ENCODE assay signal across 8 mouse cellular contexts in genomic region chr1:62703158-62704116, GRCm38 (mm10). TPM values are rescaled to one million over a fixed set of nuclear protein-coding genes. Genes with fewer than 3 reads are reported as not detected.
DNase-seq lines count a peak whose midpoint lies in the region; ATAC-seq and TF ChIP-seq lines count a peak whose summit lies in the region.

Nrp2 (plus strand) TSS chr1:62703285.

- peak; percentile 78 for TF ChIP-seq POLR2A in heart, adult 2 months (IDR thresholded peaks at IDR 0.05; ENCODE audit: insufficient read depth, low read depth, low read length)
- 0 out of 2 replicates have a peak, but pooled peaks have one; percentile 36 for TF ChIP-seq POLR2A in limb, embryonic 14.5 days (IDR thresholded peaks at IDR 0.05; ENCODE audit: borderline replicate concordance, extremely low read depth, insufficient read depth, insufficient read length)

- H3K9ac ChIP-seq in embryonic facial prominence, embryonic 12.5 days = peak within 1 kb of the TSS; percentile 79
- peak within 1 kb of the TSS; percentile 92 for H3K9ac ChIP-seq in heart, adult 2 months (ENCODE audit: low read depth, low read length)
- peak within 1 kb of the TSS; percentile 73 for H3K9ac ChIP-seq in limb, embryonic 14.5 days (ENCODE audit: low read depth, low read length, severe bottlenecking)
- peak within 1 kb of the TSS; percentile 76 for H3K9ac ChIP-seq in midbrain, embryonic 14.5 days (replicated peaks; ENCODE audit: low read length)

- no peak for TF ChIP-seq CTCF in heart, adult 2 months (IDR thresholded peaks at IDR 0.05)

- no peak for ATAC-seq in erythroblast, adult 5-6 weeks (replicated peaks; ENCODE audit: low FRiP score, poor library complexity, severe bottlenecking)
- peak; percentile 77 for ATAC-seq in embryonic facial prominence, embryonic 12.5 days (ENCODE audit: insufficient number of reproducible peaks, insufficient read depth, low FRiP score, low TSS enrichment)
- ATAC-seq in limb, embryonic 14.5 days (ENCODE audit: low FRiP score, low read depth) = peak; percentile 80
- peak; percentile 79 for ATAC-seq in midbrain, embryonic 14.5 days (ENCODE audit: low FRiP score, low TSS enrichment)

- WGBS in embryonic facial prominence, embryonic 12.5 days = under 1% methylated on average over 70 of the region's 76 CpGs
- WGBS in heart, adult 2 months = under 1% methylated on average over 76 of the region's 76 CpGs
- WGBS in limb, embryonic 14.5 days = under 1% methylated on average over 52 of the region's 76 CpGs
- WGBS in midbrain, embryonic 14.5 days = under 1% methylated on average over 76 of the region's 76 CpGs

- TF ChIP-seq EP300 in heart, adult 2 months (IDR thresholded peaks at IDR 0.05; ENCODE audit: insufficient read depth, low read depth, low read length) = no peak

- no peaks in the 10 kb centered on the region for H3K36me3 ChIP-seq in erythroblast, embryonic 14.5 days (ENCODE audit: control insufficient read depth)
- H3K36me3 ChIP-seq in embryonic facial prominence, embryonic 12.5 days = no peaks in the 10 kb centered on the region
- no peaks in the 10 kb centered on the region for H3K36me3 ChIP-seq in heart, adult 2 months (ENCODE audit: control insufficient read depth, insufficient read depth, low read length)
- no peaks in the 10 kb centered on the region for H3K36me3 ChIP-seq in limb, embryonic 14.5 days (ENCODE audit: control insufficient read depth, insufficient read depth, low read length)
- H3K36me3 ChIP-seq in midbrain, embryonic 14.5 days (ENCODE audit: control insufficient read depth, insufficient read depth, low read length) = no peaks in the 10 kb centered on the region

- no peaks in the 10 kb centered on the region for H3K79me2 ChIP-seq in heart, adult 2 months (replicated peaks; ENCODE audit: control insufficient read depth, insufficient read depth, low read length)

- H3K4me3 ChIP-seq in erythroblast, embryonic 14.5 days (replicated peaks) = peak within 1 kb of the TSS; percentile 25
- H3K4me3 ChIP-seq in embryonic facial prominence, embryonic 12.5 days = peak within 1 kb of the TSS; percentile 70
- peak within 1 kb of the TSS; percentile 83 for H3K4me3 ChIP-seq in heart, adult 2 months
- peak within 1 kb of the TSS; percentile 69 for H3K4me3 ChIP-seq in limb, embryonic 14.5 days (replicated peaks; ENCODE audit: low read length)
- H3K4me3 ChIP-seq in midbrain, embryonic 14.5 days (replicated peaks; ENCODE audit: low read depth, low read length) = peak within 1 kb of the TSS; percentile 66

- no peaks in the 10 kb centered on the region for H3K4me1 ChIP-seq in erythroblast, embryonic 14.5 days (ENCODE audit: control insufficient read depth)
- H3K4me1 ChIP-seq in embryonic facial prominence, embryonic 12.5 days = peaks cover 24% of the 10 kb centered on the region
- H3K4me1 ChIP-seq in heart, adult 2 months (ENCODE audit: control insufficient read depth, insufficient read depth, low read length) = peaks cover 3% of the 10 kb centered on the region; the same call in 1 of the 2 replicates
- peaks cover 33% of the 10 kb centered on the region for H3K4me1 ChIP-seq in limb, embryonic 14.5 days (ENCODE audit: control insufficient read depth, insufficient read depth, low read length)
- H3K4me1 ChIP-seq in midbrain, embryonic 14.5 days (ENCODE audit: control insufficient read depth, insufficient read depth, low read length) = peaks cover 25% of the 10 kb centered on the region

- peaks cover 78% of the 10 kb centered on the region for H3K27me3 ChIP-seq in erythroblast, embryonic 14.5 days (ENCODE audit: control insufficient read depth)
- H3K27me3 ChIP-seq in embryonic facial prominence, embryonic 12.5 days = 0 out of 2 replicates have a peak, but pooled peaks cover 4% of the 10 kb centered on the region
- no peaks in the 10 kb centered on the region for H3K27me3 ChIP-seq in heart, adult 2 months (ENCODE audit: control insufficient read depth, insufficient read depth, low read length)
- peaks cover 16% of the 10 kb centered on the region; the same call in 1 of the 2 replicates for H3K27me3 ChIP-seq in limb, embryonic 14.5 days (ENCODE audit: control insufficient read depth, insufficient read depth, low read length)
- H3K27me3 ChIP-seq in midbrain, embryonic 14.5 days (ENCODE audit: control insufficient read depth, insufficient read depth, low read length) = peaks cover 16% of the 10 kb centered on the region

- DNase-seq in heart, adult 2 months = peak; percentile 90 to 93
- DNase-seq in kidney, adult 18-20 months = peak; percentile 84
- DNase-seq in limb, embryonic 14.5 days (ENCODE audit: low spot score) = peak; percentile 87
- DNase-seq in midbrain, embryonic 14.5 days = peak; percentile 92
- DNase-seq in spleen, adult 12 weeks (ENCODE audit: low spot score) = peak; percentile 7

- peak within 1 kb of the TSS; percentile 95 for H3K4me2 ChIP-seq in embryonic facial prominence, embryonic 12.5 days (replicated peaks)
- peak within 1 kb of the TSS; percentile 98 for H3K4me2 ChIP-seq in limb, embryonic 14.5 days (replicated peaks; ENCODE audit: low read depth, low read length, severe bottlenecking)
- peak within 1 kb of the TSS; percentile 99 for H3K4me2 ChIP-seq in midbrain, embryonic 14.5 days (ENCODE audit: low read length)

- H3K27ac ChIP-seq in embryonic facial prominence, embryonic 12.5 days = peak within 1 kb of the TSS; percentile 70
- H3K27ac ChIP-seq in heart, adult 2 months = peak within 1 kb of the TSS; percentile 91
- H3K27ac ChIP-seq in limb, embryonic 14.5 days (replicated peaks; ENCODE audit: low read depth, low read length) = peak within 1 kb of the TSS; percentile 77
- H3K27ac ChIP-seq in midbrain, embryonic 14.5 days (replicated peaks; ENCODE audit: low read depth, low read length) = peak within 1 kb of the TSS; percentile 87

- H3K9me3 ChIP-seq in erythroblast, embryonic 14.5 days (ENCODE audit: control insufficient read depth, low read length) = no peaks in the 10 kb centered on the region
- no peaks in the 10 kb centered on the region for H3K9me3 ChIP-seq in embryonic facial prominence, embryonic 12.5 days
- no peaks in the 10 kb centered on the region for H3K9me3 ChIP-seq in limb, embryonic 14.5 days (ENCODE audit: control insufficient read depth, low read length)
- no peaks in the 10 kb centered on the region for H3K9me3 ChIP-seq in midbrain, embryonic 14.5 days (ENCODE audit: control insufficient read depth, low read length)

- intact Hi-C loops in heart, adult 2 months (cut with DNase I) = loop anchor here (2.0 to 5.0 kb wide), 9 partner anchors 15 to 1561 kb away; no protein-coding TSS in a partner anchor

RNA-seq across cellular contexts. Expression of gene Nrp2, which starts in this region (rescaled TPM):
- polyA plus RNA-seq in erythroblast, embryonic 14.5 days (2012) = 0.01 TPM in 2 replicates
- total RNA-seq in erythroblast, adult 5-6 weeks (2015; ENCODE audit: low replicate concordance) = 0.42 and 0.96 TPM in 2 replicates
- total RNA-seq in erythroblast, adult 5-6 weeks (2017; ENCODE audit: low replicate concordance) = 0.43 and 0.56 TPM in 2 replicates
- polyA plus RNA-seq in embryonic facial prominence, embryonic 12.5 days (2016; fragmentation: Nextera tagmentation; extraction: Ambion mirVana) = 45.1 and 46.2 TPM in 2 replicates
- 10 to 100 TPM; 20.7 to 29.6 TPM for total RNA-seq in heart, adult 2 months (2021)
- polyA plus RNA-seq in heart, adult 2 months (2012; rRNA removed) = 15.6 and 24.2 TPM in 2 replicates
- 60.3 and 64.5 TPM in 2 replicates for polyA plus RNA-seq in limb, embryonic 14.5 days (2012; rRNA removed)
- 30.4 and 34.2 TPM in 2 replicates for polyA plus RNA-seq in limb, embryonic 14.5 days (2014; fragmentation: Nextera tagmentation; extraction: Ambion mirVana)
- polyA plus RNA-seq in midbrain, embryonic 14.5 days (2014; fragmentation: Nextera tagmentation; extraction: Ambion mirVana) = 17.6 and 19.5 TPM in 2 replicates

Comparison
In these comparisons a context has a peak if more than half of its experiments do, and no peak if none do; other contexts are left out.
1. RNA of gene Nrp2 (total RNA-seq): 20.7 to 29.6 TPM in heart, adult 2 months; 0.42 to 0.96 TPM in erythroblast, adult 5-6 weeks; every median in the first group is over 10 times any median in the second.
2. RNA of gene Nrp2 (polyA plus RNA-seq): 30.4 to 64.5 TPM in limb, embryonic 14.5 days, 45.1 to 46.2 TPM in embryonic facial prominence, embryonic 12.5 days, 17.6 to 19.5 TPM in midbrain, embryonic 14.5 days and 15.6 to 24.2 TPM in heart, adult 2 months; 0.01 TPM in erythroblast, embryonic 14.5 days; every median in the first group is over 10 times any median in the second.
3. H3K4me3 ChIP-seq: peak in every context shown above with its lines; median percentile 83 in heart, adult 2 months; 70 in embryonic facial prominence, embryonic 12.5 days; 69 in limb, embryonic 14.5 days; 66 in midbrain, embryonic 14.5 days; 25 in erythroblast, embryonic 14.5 days.
4. DNase-seq: peak in every context shown above with its lines; median percentile 92 in midbrain, embryonic 14.5 days; 92 in heart, adult 2 months; 87 in limb, embryonic 14.5 days; 84 in kidney, adult 18-20 months; 7 in spleen, adult 12 weeks.
5. Peak in every context shown above with its lines, with median percentiles within 50 percentile points of each other: H3K27ac ChIP-seq, H3K4me2 ChIP-seq and H3K9ac ChIP-seq.